Mouse (Mus musculus): ENCODE data around the gene Afmid.
"Not testable (repeated sequence)": the region's sequence is repeated elsewhere in the genome, so short reads cannot be mapped to it uniquely, and the experiment has no call there.

Afmid gene

DNA sequence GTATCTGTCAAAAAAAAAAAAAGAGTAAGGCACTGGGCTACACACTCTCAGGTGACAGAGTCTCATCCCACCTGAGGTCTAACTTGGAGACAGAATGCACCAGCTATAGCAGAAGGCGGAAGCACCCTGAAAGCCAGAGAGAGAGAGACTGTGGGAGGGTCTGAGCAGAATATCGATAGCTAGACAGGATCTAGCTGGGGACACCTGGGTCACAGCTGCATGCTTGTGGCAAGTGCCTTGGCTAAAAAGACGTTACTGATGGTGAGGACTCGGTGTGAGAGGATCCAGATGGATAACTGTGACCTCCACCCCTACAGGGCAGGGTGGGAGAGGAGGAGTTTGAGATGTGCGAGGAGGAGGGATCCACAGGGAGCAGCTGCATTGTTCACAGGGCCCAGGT, 28.8 kb upstream of the Afmid start:
- no peak for DNase-seq

DNA sequence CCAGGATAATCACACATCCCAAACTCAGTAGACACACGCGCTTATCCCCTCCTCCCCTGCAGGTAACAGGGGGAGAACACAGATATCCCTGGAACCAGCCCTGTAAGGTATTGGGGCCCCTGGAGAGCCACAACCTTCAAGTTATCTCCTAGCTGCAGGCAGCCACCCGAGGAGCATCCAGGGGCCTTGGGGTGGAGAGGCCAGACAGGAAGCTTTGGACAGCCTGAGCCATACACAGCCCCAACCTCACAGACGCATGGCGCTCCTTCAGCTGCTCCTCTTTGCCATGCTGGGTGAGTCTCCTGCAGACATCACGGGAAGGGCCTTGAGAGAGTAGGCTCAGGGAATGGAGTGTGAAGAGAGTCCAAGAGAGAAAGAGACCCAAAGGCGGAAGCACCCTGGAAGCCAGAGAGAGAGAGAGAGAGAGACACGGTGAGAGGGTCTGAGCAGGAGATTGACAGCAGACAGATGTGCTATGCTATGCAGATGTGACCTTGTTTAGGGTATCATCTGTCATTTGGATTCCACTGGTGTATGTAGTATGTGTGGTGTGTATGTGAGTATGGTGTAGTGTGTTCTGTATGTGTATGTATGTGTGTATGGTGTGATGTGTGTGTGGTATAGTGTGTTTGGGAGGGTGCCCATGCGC, 28.1 kb upstream of the Afmid start, which contains the start of gene 6030468B19Rik:
6030468B19Rik (plus strand) TSS at position 150 of the 649 bp plus-strand sequence.
- DNase-seq, result no peak

DNA sequence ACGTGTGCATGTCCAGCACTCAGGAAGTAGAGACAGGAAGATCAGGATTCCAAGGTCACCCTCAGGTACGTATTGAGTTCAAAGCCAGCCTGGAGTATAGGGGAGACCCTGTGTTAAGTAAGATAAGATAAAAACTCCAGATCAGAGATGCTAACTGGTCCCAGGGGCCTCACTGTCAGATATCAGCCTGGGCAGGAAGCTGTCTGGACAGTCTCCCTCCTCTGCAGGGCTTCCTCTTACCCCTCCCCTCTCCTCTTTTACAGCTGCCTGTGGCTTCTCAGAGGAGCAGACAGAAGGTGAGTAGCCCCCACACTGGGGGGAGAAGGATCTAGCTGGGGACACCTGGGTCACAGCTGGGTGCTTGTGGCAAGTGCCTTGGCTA, 27.6 kb upstream of the Afmid start:
- DNase-seq, result no peak

DNA sequence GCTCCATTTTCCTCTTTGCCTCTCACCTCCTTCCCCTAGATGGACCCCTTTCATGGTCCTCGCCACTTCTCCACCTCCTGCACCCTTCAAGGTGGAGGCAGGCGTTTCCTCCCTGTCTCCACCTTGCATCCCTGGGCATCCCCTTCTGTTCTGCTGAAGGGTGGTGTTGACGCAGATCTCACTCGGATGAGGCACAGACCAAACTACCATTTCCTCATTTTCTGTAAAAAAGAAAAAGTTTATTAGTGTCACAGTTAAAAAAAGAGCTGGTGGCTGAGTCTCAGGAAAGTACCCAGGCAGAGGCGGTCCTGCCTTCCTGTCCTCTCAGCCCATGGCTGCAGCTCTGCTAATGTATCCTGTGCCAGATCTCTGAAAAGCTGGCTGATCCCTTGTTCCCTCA, 26.6 kb upstream of the Afmid start:
- DNase-seq, result no peak

DNA sequence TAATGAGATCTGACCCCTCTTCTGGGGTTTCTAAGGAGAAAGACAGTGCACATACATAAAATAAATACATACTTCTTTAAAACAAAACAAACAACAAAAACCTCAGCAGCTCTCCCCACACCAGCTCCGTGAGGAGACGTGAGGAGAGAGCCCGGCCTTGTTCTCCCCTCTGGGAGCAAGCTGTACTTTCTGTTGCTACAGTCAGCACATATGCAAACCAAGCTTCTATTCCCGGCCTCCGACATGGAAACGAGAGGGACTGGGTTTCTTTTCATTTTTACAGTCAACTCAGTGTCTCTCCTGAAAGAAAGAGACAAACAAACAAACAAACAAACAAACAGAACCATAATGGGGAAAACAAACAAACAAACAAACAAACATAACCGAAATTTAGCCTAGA, 25.7 kb upstream of the Afmid start:
- DNase-seq, result no peak

DNA sequence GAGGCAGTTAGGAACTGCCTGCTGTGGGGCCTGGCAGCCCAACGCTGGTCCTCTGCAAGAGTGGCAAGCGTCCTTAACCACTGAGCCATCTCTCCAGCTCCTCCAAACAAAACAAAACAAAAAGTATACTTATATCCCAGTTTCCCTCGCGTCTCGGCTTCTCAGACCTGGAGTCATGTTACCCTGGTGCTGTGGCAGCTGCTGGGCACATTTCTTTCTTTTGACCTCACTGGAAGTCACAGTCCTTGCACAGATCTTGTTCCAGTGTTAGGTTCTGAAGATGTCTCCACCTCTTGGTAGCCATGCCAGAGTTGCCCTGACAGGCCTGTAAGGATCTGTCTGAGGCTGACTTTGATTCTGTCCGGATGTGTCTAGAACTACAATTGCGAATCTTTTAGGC, 24.1 kb upstream of the Afmid start:
- no peak for DNase-seq

DNA sequence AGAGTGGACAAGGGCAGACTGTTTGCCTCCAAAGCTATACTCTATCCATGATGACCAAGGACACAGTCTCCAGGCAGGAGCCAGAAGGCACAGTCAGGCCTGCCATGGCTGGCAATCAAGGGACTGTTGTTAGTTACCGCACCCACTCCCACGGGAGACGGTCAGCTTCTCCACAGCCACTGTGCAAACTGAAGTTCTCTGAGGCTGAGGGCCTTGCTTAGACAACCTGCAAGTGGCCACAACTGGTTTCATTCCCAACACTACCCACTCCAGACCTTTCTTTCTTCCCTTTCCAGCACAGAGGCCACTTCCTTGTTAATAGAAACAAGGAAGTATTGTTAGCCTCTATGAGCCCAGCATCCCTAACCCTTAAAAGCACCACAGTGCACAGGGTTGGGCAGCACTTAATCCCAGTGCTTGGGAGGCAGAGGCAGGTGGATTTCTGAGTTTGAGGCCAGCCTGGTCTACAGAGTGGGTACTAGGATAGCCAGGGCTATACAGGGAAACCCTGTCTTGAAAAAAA, 22.5 kb upstream of the Afmid start:
- no peak for DNase-seq

DNA sequence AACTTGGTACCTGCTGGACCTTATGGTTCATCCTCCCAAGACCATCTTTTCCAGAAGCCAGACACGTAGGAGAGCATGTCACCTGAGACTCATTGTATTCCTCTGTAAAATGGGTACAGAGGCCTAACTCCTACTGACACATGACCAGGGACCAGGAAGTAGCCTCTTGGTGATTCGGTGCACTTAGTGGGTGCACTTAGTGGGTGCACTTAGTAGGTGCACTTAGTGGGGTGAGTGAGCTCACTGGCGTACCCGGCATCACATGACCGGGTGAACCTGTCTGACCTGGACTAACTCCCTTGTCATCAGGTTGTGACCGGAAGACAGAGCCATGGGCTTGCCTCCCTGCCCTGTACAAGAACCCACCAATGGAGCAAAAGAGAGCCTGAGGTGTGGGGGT, 18.9 kb upstream of the Afmid start:
- DNase-seq, result no peak

DNA sequence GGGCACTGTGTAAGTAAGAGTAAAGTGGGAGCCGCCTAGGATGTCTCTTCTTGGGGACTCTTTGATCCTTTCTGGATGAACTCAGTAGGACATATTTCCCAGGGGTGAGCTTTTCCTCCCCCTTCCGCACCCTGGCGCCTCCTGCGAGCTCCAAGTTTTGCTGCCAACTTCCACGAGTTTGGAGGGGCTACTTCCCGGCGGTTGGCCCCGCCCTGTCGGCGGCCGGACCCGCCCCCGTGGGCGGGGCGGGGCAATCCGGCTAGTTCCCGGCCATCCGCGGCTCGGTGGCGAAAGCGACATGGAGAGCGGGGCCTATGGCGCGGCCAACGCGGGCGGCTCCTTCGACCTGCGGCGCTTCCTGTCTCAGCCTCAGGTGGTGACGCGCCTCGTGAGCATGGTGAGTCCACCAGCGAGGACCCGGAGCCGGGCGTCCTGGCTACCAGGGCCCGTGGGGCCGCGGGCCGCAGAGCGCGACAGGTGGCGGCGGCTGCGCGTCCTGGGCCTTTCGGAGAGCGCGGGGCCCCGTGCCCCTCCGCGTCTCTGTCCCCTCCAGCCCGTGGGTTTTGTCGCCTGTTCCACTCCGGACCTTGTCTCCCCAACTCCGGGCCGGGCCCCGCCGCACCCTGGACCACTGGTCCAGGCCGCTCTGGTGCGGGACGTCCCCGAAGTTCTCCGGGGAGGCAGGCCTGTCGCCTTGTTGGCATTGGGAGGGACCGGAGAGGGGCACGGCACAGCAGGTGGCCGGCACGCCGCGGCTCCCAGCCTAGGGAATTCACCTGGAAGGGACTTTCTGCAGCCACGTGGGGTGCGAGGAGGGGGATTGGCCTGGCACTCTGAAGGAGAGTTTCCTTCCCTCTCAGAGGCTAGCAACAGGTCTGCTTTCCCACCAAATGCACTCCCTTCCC, 16.1 kb upstream of the Afmid start, which contains the start of the genes Gm20708 and Syngr2:
Gm20708 (plus strand) TSS at position 262 of the 905 bp plus-strand sequence.
Syngr2 (plus strand) TSS at position 262 of the 905 bp plus-strand sequence.
- peak in 1 of 2 experiments; percentile 29 for DNase-seq

DNA sequence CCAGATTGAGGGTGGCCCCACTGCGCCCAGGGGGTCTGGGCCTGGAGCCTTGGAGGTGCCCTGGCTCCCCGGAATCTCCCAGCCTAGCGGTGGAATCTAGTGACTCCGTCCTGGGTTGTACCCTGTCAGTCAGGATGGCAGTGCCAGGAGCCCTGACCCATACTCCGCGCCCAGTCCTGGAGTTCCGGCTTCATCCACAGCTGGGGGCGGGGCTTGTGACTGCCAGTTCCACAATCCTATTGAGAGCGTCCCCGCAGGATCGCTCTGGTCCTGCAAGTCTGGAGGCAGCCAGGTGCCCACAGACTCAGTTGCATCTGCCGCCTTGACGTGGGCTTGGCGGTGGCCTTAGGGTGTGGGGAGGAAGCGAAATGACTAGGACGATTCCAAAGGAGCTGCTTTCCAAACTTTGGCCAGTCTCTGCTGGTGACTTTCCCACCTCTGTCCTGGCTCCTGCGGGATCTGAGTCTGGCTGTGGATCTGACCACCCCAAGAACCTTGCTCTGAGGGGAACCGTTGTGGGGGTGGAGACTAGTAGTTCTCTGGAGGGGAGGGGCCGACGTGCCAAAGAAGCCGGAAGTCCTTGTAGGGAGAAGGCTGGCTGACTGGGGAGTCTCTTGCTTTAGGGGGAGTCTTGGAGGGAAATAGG, 15.2 kb upstream of the Afmid start:
- peak; percentile 38 to 50 for DNase-seq

DNA sequence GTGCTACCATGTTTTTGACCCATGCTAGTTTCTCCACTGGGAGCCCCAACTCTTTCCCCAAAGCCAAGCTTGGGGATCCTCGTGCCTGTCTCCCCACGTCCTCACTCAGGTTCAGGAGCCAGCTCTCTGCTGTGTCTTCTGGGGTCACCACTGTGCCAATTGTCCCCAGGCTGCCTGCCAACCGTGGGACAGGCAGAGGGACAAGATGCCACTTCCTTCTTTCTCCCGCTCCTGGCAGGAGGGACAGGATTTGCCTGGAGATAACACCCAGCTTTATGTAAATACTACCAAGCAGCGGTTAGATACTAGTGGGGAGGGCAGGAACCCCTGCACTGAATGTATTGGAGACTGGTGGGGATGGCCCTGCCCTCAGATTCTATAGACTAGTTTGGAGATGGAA, 11.9 kb upstream of the Afmid start:
- DNase-seq, result no peak

DNA sequence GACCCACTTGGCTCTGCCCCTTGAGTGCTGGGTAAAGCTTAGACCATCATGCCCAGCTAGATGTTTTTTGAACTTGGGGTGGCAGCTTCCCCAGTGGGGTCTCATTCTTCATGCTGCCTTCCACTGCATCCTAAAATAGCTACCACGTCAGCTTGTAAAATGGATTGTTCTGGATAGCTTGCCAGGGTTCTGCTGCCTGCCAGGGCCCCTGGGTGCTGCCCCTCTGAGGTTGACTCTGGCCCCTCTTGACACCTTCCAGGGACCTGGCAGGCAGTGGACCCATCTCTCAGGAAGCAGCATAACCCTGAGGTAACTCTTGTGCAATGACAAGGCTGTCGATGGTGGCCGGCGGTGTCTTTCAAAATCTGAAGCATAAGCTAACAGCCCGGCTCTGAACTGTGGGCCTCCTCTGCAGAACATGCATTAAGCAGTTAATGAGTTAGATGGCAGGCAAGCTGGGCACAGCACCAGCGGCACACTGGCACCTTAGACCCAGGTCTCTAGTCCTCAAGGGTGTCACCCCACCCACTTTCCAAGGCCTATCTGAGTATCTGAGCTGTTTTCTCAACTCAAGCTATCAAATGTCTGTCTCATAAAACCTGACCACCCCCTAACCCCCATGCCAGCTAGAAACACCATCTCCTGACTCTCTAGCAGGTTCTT, 10.9 kb upstream of the Afmid start:
- DNase-seq, result no peak

DNA sequence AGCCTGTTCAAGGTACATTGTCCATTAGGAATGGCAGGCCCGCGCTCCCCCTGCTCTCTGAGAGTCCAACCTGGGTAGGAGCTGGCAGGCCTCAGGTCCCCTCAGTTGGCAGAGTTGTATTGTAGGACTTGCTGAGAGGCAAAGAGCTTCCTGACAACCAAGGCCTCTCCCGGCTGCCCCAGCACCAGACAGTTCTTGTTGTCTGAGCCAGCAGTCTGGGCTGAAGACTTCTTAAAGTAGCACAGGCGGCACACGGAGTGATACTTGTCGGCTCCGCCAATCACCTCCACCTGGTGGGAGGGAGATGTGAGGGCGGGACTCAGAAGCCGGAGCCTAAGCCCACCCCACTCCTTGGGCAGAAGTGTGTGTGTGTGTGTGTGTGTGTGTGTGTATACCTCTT, 9.9 kb upstream of the Afmid start:
- DNase-seq, result not testable (repeated sequence)

DNA sequence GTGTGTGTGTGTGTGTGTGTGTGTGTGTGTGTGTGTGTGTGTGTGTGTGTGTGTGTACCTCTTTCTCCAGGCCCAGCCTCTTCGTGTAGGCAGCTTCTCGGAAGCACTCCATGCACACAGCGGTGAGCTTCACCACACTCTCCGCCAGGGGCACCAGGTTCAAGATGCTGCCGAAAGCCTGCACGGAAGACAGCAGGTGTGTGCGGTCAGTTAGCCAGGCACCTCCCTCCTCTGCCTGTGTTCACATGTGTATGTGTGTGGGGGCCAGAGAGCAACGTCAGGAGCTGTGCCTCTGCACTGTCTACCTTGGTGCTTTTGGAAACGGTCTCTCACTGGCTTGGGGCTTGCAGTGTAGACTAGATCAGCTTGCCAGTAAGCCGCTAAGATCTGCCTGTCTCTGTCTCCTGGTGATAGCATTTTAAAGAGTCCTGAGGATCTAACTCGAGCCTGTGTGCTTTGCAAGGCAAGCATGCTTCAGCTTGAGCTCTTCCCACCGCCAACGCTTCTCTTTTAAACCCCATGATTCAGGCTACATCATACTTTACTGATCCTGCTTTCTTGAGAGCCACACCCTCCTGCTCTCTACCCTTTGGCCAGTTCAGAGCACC, 9.2 kb upstream of the Afmid start:
- DNase-seq, result no peak

DNA sequence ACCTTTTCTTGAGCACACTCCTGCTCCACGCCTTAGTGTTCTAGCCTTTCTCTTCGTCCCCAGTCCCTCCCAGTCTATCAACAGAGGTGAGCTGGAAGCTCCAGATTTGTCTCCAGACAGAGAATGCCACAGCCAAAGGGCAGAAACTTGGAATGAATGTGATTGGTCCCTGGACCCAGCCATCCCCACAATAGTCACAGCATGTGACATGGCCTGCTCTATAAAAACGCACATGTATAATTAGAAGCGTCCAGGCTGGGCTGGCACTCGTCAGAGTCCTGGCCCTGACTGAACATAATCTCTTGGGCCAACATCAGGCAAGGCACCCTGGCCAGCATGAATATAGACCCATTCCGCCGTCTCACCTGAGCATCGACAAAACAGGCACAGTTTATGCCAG, 6.6 kb upstream of the Afmid start:
- DNase-seq, result no peak

DNA sequence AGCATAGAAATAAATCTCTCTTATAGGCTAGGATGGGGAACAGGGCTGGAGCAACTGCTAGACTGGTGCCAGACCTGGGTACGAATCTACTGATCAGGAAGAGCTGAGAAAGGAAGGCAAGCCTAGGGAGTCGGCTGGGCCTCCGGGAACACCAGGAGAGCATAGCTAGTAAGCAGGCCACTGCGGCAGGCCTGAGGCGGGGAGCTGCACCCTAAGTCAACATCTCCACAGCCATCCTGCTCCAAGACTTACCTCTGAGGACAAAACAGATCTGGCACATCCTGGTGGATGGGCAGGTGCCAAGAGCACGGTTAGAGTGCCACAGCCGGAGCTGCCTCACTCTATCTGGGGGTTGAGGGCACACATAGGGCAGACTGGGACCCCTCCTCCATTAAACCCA, 5.6 kb upstream of the Afmid start:
- no peak for DNase-seq

DNA sequence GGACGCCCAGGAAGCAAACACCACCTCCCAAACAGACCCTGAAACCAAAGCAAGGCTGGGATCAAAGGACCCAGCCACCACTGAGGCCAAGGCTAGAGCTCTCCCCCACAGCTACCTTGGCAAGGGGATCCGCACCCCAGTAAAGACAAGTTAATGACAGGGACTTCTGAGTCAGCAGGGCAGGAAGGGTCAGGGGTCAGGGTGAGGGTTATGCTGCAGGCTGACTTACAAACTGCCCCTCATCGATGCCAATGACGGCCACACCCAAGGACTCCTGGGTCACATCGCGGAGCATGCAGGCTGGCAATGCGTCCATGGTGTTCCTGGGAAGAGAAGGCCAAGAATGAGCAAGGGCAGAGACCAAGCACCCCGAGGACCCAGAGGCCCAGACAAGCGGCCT, 3.9 kb upstream of the Afmid start:
- no peak for DNase-seq

DNA sequence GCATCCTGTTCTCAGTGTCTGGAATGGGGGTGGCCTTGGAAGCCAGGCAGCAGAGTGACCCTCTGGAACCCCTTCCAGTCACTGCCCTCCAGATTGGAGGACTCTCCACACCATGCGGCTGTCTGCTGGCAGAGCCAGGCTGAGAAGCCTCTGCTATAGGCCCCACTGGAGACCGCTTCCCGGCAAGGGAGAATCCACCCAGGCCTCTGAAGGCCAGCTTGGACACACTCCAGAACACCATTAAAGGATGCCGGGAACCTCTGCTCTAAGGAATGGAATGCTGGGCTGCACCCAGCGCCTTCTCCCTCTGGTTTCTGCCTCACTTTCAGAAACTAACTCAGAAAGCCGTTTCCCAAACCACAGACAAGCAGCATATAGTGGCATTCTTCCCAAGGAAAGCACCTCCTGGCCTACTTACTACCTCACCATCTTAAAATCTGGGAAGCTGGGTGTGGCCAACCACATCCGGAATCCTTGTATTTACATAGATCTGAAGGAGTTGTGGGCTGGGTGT, 2.9 kb upstream of the Afmid start:
- no peak for DNase-seq

DNA sequence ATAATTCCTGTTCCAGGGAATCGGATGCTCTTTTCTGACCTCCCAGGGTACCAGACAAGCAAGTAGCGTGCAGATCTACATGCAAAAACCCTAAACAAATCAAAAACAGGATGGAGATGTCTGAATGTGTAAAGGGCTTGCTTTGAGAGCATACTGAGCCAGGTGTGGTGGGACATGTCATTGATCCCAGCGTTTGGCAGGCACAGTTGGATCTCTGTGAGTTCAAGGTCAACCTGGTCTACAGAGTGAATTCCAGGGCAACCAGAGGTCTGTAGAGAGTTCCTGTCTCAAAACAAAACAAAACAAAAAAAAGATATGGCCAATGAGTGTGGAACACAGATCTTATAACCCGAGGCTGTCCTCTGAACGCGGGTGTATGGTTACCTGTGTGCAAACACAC, 2.3 kb upstream of the Afmid start:
- DNase-seq, result no peak

DNA sequence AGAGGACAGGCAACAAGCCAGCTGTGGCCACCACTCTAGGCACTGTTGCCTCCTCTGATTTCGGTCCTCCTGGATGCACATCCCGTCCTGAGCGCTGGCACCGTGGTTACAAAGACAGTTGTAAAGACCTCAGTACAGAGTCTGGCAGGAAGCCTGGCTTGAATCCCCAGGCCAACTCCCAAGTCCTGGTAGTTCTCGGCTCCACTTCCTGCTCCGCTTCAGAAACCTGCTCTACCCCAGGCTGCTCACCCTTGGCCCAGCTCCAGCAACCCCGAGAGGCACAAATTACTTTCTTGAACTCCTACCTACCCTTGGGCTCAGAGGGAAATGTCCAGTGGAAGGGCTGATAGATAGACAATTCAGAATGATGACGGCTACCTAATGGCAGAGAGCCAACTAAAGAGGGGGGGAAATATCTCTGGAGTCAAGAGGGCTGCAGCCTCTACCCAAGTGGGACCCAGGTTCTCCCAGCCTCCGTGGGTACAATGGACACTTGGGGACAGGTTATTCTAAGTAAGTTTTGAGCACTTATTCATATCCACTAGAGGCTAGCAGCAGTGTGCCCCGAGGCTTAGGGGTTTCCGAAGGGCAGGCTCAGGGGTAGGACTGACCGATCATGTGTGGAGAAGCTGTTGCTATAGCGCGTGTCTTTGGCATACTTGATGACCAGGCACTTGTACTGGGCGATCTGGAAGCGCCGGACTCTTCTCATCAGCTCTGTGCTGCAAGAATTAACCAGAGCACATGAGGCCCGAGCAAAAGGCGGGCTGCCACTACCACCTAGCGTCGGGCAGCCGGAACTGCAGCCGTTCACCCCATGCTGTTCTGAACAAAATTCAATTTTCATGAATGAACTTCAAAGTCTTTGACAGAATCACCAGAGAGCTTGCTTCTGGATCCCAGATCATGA, 1.4 kb upstream of the Afmid start:
- peak; percentile 77 to 79 for DNase-seq

DNA sequence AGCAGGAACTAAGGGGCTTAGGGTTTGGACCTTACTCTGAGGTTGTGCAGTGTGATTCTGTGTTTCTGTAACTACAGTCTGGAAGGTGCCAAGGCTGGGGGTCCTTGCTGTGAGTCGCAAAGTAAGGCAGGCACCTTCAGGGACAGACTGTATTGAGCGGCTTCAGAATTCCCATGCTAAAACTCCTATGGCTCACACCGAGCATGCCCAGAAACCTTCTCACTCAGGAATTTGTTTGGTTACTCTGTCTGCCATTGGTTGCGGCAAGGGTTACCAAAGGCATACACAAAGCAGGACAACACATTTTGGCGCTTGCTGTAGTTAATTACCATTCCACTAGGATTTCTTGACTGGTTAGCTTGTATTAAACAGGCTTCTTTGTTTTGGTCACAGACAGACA, 440 bp downstream of the Afmid start:
- DNase-seq, result no peak

Data from cerebellum, postnatal 36 days (tissue).